Mouse (Mus musculus): ENCODE measurements around the gene Runx1.
A peak's percentile ranks its signal among the peaks of the same experiment; 100 is the strongest.

Runx1 gene

GRCm38 (mm10) chr16:92654294-92654950 lies 171.5 kb downstream of the Runx1 start:
- no peak for DNase-seq (ENCODE audit: low spot score)

- no peak for DNase-seq (ENCODE audit: low spot score)
Observed at GRCm38 (mm10) chr16:92653816-92654215, 172.1 kb downstream of the Runx1 start.

GRCm38 (mm10) chr16:92651256-92651655 lies 174.7 kb downstream of the Runx1 start:
- DNase-seq (ENCODE audit: low spot score): no peak

GRCm38 (mm10) chr16:92646153-92646552 lies 179.8 kb downstream of the Runx1 start:
- no peak for DNase-seq (ENCODE audit: low spot score)

GRCm38 (mm10) chr16:92645423-92646115 lies 180.4 kb downstream of the Runx1 start:
- no peak for DNase-seq (ENCODE audit: low spot score)

GRCm38 (mm10) chr16:92644718-92645422 lies 181.1 kb downstream of the Runx1 start:
- no peak for DNase-seq (ENCODE audit: low spot score)

- DNase-seq (ENCODE audit: low spot score): no peak
Observed at GRCm38 (mm10) chr16:92644315-92644714, 181.6 kb downstream of the Runx1 start.

- no peak for DNase-seq (ENCODE audit: low spot score)
Observed at GRCm38 (mm10) chr16:92642283-92642682, 183.7 kb downstream of the Runx1 start.

GRCm38 (mm10) chr16:92641053-92641452 lies 184.9 kb downstream of the Runx1 start:
- DNase-seq (ENCODE audit: low spot score): no peak

- DNase-seq (ENCODE audit: low spot score): no peak
Observed at GRCm38 (mm10) chr16:92639093-92639492, 186.9 kb downstream of the Runx1 start.

GRCm38 (mm10) chr16:92637033-92637432 lies 188.9 kb downstream of the Runx1 start:
- no peak for DNase-seq (ENCODE audit: low spot score)

- no peak for DNase-seq (ENCODE audit: low spot score)
Observed at GRCm38 (mm10) chr16:92632115-92632763, 193.7 kb downstream of the Runx1 start.

GRCm38 (mm10) chr16:92631637-92632036 lies 194.3 kb downstream of the Runx1 start:
- DNase-seq (ENCODE audit: low spot score): no peak

- DNase-seq (ENCODE audit: low spot score): no peak
Observed at GRCm38 (mm10) chr16:92630950-92631349, 195.0 kb downstream of the Runx1 start.

GRCm38 (mm10) chr16:92629829-92630228 lies 196.1 kb downstream of the Runx1 start:
- no peak for DNase-seq (ENCODE audit: low spot score)

GRCm38 (mm10) chr16:92627262-92627661 lies 198.7 kb downstream of the Runx1 start:
- no peak for DNase-seq (ENCODE audit: low spot score)

GRCm38 (mm10) chr16:92623953-92624352 lies 202.0 kb downstream of the Runx1 start:
- DNase-seq (ENCODE audit: low spot score): no peak

- DNase-seq (ENCODE audit: low spot score): no peak
Observed at GRCm38 (mm10) chr16:92621859-92622258, 204.1 kb downstream of the Runx1 start.

GRCm38 (mm10) chr16:92620841-92621518 lies 205.0 kb downstream of the Runx1 start:
- DNase-seq (ENCODE audit: low spot score): no peak

GRCm38 (mm10) chr16:92616839-92617238 lies 209.1 kb downstream of the Runx1 start:
- DNase-seq (ENCODE audit: low spot score): no peak

GRCm38 (mm10) chr16:92615234-92615799 lies 210.6 kb downstream of the Runx1 start:
- no peak for DNase-seq (ENCODE audit: low spot score)

- DNase-seq (ENCODE audit: low spot score): peak; percentile 40
Observed at GRCm38 (mm10) chr16:92612546-92612945, 213.4 kb downstream of the Runx1 start.
